Mouse (Mus musculus) midbrain, embryonic 13.5 days (tissue): Measurements from ENCODE around the gene Lilr4b. TPM values are rescaled to one million over a fixed set of nuclear protein-coding genes. Genes with fewer than 3 reads are reported as not detected.
"Not testable (repeated sequence)": the region's sequence is repeated elsewhere in the genome, so short reads cannot be mapped to it uniquely, and the experiment has no call there.

Experiments
- ATAC-seq: fragments of 200-750 bp; cut with Nextera tagmentation; 2 replicates; pipeline ENCODE4 v1.8.0; 2017; ENCODE audit warnings: mild to moderate bottlenecking, moderate TSS enrichment, moderate library complexity
- H3K27ac ChIP-seq: fragments of 300-500 bp; sonication (generic); 2 replicates; pipeline ENCODE4 v1.5.1; 2015; ENCODE audit warnings: inconsistent platforms, mild to moderate bottlenecking, moderate library complexity
- H3K27me3 ChIP-seq: fragments of 300-500 bp; sonication (generic); 2 replicates; pipeline ENCODE4 v1.6.1; 2015; ENCODE audit warnings: mild to moderate bottlenecking, inconsistent platforms
- H3K36me3 ChIP-seq: fragments of 300-500 bp; sonication (generic); 2 replicates; pipeline ENCODE4 v1.6.1; 2015; ENCODE audit warnings: mild to moderate bottlenecking, inconsistent platforms
- H3K4me1 ChIP-seq: fragments of 300-500 bp; sonication (generic); replicated peaks from 2 replicates; pipeline ENCODE4 v1.6.1; 2015; ENCODE audit warnings: inconsistent platforms
- H3K4me2 ChIP-seq: fragments of 300-500 bp; sonication (generic); replicated peaks from 2 replicates; pipeline ENCODE4 v1.6.1; 2015; ENCODE audit warnings: moderate library complexity, mild to moderate bottlenecking, inconsistent platforms
- H3K4me3 ChIP-seq: fragments of 300-500 bp; sonication (generic); replicated peaks from 2 replicates; pipeline ENCODE4 v1.5.1; 2015; ENCODE audit warnings: mild to moderate bottlenecking, inconsistent platforms
- H3K9ac ChIP-seq: fragments of 300-500 bp; sonication (generic); replicated peaks from 2 replicates; pipeline ENCODE4 v1.6.1; 2015; ENCODE audit warnings: mild to moderate bottlenecking, inconsistent platforms
- H3K9me3 ChIP-seq: fragments of 300-500 bp; sonication (generic); 2 replicates; pipeline ENCODE4 v1.6.1; 2016; ENCODE audit warnings: mild to moderate bottlenecking, inconsistent platforms
- WGBS: fragments of 180-500 bp; shearing (Covaris S2); methylation state at CpG from one replicate; pipeline ENCODE4 v1.1.7; 2015; 5-methylcytosine and 5-hydroxymethylcytosine counted together
- polyA plus RNA-seq: library from polyadenylated mRNA; unstranded; fragments of >200 nt; fragmentation: Nextera tagmentation; extraction: Ambion mirVana; gene quantifications from 2 replicates; pipeline ENCODE4 v1.2.1, GENCODE M21; 2015

Lilr4b gene
- polyA plus RNA-seq, result 0.06 and 0.27 TPM in 2 replicates

DNA sequence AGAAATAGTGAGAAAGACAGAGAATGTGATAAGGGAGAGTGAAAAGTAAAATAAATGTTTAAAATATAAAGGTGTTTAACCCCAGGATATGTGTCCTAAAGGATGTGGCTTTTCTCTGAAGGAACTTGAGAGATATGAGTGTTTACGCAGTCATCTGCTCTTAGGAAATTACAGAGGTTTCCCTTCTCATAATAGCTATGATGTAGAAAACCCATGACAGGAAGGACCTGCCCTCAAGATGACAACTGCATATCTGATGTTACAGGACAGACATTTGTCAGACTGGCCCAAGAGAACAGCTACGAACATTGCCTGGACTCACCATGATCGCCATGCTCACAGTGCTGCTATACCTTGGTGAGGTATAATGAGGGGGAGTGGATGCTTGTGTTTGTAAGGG, at the start of gene Lilr4b, which contains the start of gene Gm49339:
Gene Lilr4b, plus strand, starts transcription at position 236 of the 400 bp plus-strand sequence.
Gene Gm49339, plus strand, starts transcription at position 216 of the 400 bp plus-strand sequence.
- not testable (repeated sequence) for H3K9ac ChIP-seq, H3K27ac ChIP-seq, H3K4me1 ChIP-seq, H3K4me2 ChIP-seq, H3K9me3 ChIP-seq, H3K36me3 ChIP-seq, H3K27me3 ChIP-seq, ATAC-seq, H3K4me3 ChIP-seq
- 94% methylated on average over 1 of the region's 3 CpGs for WGBS

DNA sequence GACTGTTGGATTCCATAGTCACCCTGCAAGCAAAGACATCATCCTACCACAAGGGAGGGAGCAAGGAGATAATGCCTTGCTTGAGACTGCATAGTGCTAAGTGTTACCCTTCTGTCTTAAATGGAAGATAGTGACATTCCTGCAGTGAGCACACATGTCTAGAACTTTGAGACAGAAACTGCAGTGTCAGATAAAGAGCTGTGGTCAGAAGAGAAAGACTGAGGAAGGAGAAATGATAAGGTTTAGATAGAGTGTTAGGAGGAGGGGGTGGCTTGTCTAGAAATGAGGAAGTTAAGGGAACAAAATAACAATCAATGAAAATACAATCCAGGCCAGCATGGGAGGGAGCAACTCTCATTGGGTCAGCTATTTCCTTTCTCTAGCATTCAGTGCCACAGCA, 47.5 kb upstream of the Lilr4b start:
- H3K27me3 ChIP-seq, result no peaks in the 10 kb centered on the region
- no peak overlapping the region for H3K27ac ChIP-seq
- H3K4me1 ChIP-seq, result no peaks in the 10 kb centered on the region
- H3K9ac ChIP-seq, result no peak overlapping the region
- H3K36me3 ChIP-seq, result no peaks in the 10 kb centered on the region
- no peak overlapping the region for H3K4me2 ChIP-seq
- no peaks in the 10 kb centered on the region for H3K9me3 ChIP-seq
- no peak overlapping the region for H3K4me3 ChIP-seq
- no peak for ATAC-seq

DNA sequence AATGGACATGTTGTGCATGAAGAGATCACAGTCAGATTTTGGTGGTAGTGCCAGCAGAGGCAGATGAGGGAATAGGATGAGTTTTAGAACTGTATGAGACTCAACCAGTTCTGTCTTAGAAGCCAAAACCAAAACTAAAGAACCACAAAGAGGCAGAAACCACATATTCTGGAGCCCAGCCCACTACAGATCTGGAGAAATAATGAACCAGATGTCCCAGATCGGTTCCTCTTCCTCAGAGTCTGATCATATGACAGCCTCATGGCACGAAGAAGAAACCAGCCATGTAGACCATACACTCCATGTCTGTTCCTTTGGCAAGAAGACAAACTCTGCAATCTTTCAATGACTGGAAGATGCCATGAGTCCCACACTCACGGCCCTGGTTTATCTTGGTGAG, 44.7 kb upstream of the Lilr4b start:
- no peak overlapping the region for H3K27ac ChIP-seq
- no peaks in the 10 kb centered on the region for H3K36me3 ChIP-seq
- WGBS, result 82% methylated on average over 3 of the region's 3 CpGs
- ATAC-seq, result no peak
- H3K9me3 ChIP-seq, result peaks cover 3% of the 10 kb centered on the region; the same call in 1 of the 2 replicates
- H3K27me3 ChIP-seq, result no peaks in the 10 kb centered on the region
- no peak overlapping the region for H3K4me3 ChIP-seq
- no peak overlapping the region for H3K4me2 ChIP-seq
- no peaks in the 10 kb centered on the region for H3K4me1 ChIP-seq
- H3K9ac ChIP-seq, result no peak overlapping the region

GRCm38 (mm10) chr10:51451610-51452009, 28.8 kb upstream of the Lilr4b start:
- no peak overlapping the region for H3K27ac ChIP-seq
- H3K36me3 ChIP-seq, result no peaks in the 10 kb centered on the region
- no peak overlapping the region for H3K4me2 ChIP-seq
- no peak overlapping the region for H3K4me3 ChIP-seq
- H3K27me3 ChIP-seq, result no peaks in the 10 kb centered on the region
- H3K9me3 ChIP-seq, result no peaks in the 10 kb centered on the region
- H3K9ac ChIP-seq, result no peak overlapping the region
- no peak for ATAC-seq
- no peaks in the 10 kb centered on the region for H3K4me1 ChIP-seq
- WGBS, result 86% methylated on average over 4 of the region's 4 CpGs

DNA sequence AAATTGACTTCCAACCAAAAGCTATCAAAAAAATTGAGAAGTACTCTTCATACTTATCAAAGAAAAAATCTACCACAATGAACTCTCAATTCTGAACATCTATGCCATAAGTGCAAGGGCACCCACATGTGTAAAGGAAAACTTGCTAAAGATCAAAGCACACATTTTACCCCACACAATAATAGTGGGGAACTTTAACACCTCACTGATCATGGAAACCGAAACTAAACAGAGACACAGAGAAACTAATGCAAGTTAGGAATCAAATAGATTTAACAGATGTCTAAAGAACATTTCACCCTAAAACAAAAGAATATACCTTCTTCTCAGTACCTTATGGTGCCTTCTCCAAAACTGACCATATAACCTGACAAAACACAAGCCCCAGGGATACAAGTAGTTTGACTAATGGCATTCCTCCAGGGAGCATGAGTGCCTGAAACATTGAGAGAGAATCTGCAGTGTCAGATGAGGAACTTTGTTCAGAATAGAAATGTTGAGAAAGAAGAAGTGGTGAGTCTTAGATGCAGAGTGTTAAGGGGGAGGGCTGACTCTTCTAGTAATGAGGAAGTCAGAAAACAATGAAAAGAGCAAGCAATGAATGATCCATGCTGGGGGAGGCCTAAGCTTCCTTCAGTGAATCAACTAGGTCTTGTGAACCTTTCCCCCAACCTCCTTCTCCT, 26.7 kb upstream of the Lilr4b start:
- H3K27me3 ChIP-seq, result no peaks in the 10 kb centered on the region
- WGBS, result 64% methylated on average over 1 of the region's 1 CpGs
- no peaks in the 10 kb centered on the region for H3K36me3 ChIP-seq
- H3K9ac ChIP-seq, result no peak overlapping the region
- H3K9me3 ChIP-seq, result no peaks in the 10 kb centered on the region
- H3K4me1 ChIP-seq, result no peaks in the 10 kb centered on the region
- no peak overlapping the region for H3K27ac ChIP-seq
- H3K4me3 ChIP-seq, result no peak overlapping the region
- ATAC-seq, result no peak
- no peak overlapping the region for H3K4me2 ChIP-seq

GRCm38 (mm10) chr10:51454365-51454764, 26.1 kb upstream of the Lilr4b start:
- Histone ChIP-seq H3K4me1 (no peaks in the 10 kb centered on the region), H3K9me3 (no peaks in the 10 kb centered on the region), H3K4me3 (no peak overlapping the region), H3K9ac (no peak overlapping the region), H3K27me3 (no peaks in the 10 kb centered on the region), H3K27ac (no peak overlapping the region), H3K36me3 (no peaks in the 10 kb centered on the region), H3K4me2 (no peak overlapping the region)
- 79% methylated on average over 1 of the region's 1 CpGs for WGBS
- ATAC-seq, result no peak

GRCm38 (mm10) chr10:51455762-51456161, 24.7 kb upstream of the Lilr4b start:
- no peak overlapping the region for H3K27ac ChIP-seq
- no peak for ATAC-seq
- no peak overlapping the region for H3K9ac ChIP-seq
- no peaks in the 10 kb centered on the region for H3K9me3 ChIP-seq
- 91% methylated on average over 1 of the region's 1 CpGs for WGBS
- no peaks in the 10 kb centered on the region for H3K4me1 ChIP-seq
- no peaks in the 10 kb centered on the region for H3K27me3 ChIP-seq
- no peak overlapping the region for H3K4me3 ChIP-seq
- no peak overlapping the region for H3K4me2 ChIP-seq
- H3K36me3 ChIP-seq, result no peaks in the 10 kb centered on the region

- WGBS, result 78% methylated on average over 4 of the region's 4 CpGs
- no peak for ATAC-seq
- Histone ChIP-seq H3K4me3 (no peak overlapping the region), H3K9me3 (no peaks in the 10 kb centered on the region), H3K4me2 (no peak overlapping the region), H3K9ac (no peak overlapping the region), H3K27me3 (no peaks in the 10 kb centered on the region), H3K4me1 (no peaks in the 10 kb centered on the region), H3K27ac (no peak overlapping the region), H3K36me3 (no peaks in the 10 kb centered on the region)
Measured at GRCm38 (mm10) chr10:51456369-51456768, 24.1 kb upstream of the Lilr4b start.

- H3K36me3 ChIP-seq, H3K4me3 ChIP-seq, H3K9me3 ChIP-seq, H3K9ac ChIP-seq, H3K4me1 ChIP-seq, H3K27me3 ChIP-seq, ATAC-seq, H3K27ac ChIP-seq, H3K4me2 ChIP-seq: not testable (repeated sequence)
- 13% methylated on average over 4 of the region's 4 CpGs for WGBS
Measured at GRCm38 (mm10) chr10:51463800-51464199, 16.6 kb upstream of the Lilr4b start.

DNA sequence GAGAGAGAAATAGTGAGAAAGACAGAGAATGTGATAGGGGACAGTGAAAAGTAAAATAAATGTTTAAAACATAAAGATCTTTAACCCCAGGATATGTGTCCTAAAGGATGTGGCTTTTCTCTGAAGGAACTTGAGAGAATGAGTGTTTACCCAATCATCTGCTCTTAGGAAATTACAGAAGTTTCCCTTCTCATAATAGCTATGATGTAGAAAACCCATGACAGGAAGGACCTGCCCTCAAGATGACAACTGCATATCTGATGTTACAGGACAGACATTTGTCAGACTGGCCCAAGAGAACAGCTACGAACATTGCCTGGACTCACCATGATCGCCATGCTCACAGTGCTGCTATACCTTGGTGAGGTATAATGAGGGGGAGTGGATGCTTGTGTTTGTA, 10.3 kb downstream of the Lilr4b start, which contains the start of gene Lilrb4a:
Gene Lilrb4a, plus strand, starts transcription at position 266 of the 400 bp plus-strand sequence.
- WGBS, result no CpG with 5 or more reads among the region's 2 CpGs
- H3K36me3 ChIP-seq, H3K4me3 ChIP-seq, H3K27me3 ChIP-seq, H3K4me2 ChIP-seq, H3K9ac ChIP-seq, H3K27ac ChIP-seq, H3K4me1 ChIP-seq, H3K9me3 ChIP-seq, ATAC-seq: not testable (repeated sequence)

DNA sequence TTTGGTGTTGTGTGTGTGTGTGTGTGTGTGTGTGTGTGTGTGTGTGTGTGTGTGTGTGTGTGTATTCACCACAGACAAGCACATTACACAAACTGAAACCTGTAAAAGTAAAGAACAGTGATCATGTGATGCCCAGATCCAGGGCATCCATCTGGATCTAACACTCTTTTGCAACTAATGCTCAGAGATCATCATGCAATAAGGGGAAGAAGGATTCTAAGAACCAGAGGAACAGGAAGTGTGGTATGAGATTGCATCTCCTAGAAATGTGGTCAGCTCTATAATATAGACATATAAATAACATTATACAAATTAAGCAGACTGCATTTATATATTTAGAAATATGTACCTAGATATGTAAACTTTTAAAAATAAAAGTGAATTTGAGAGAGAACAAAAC, 39.6 kb downstream of the Lilr4b start:
- Histone ChIP-seq H3K4me3 (no peak overlapping the region), H3K4me1 (no peaks in the 10 kb centered on the region), H3K27me3 (no peaks in the 10 kb centered on the region), H3K27ac (no peak overlapping the region), H3K9me3 (no peaks in the 10 kb centered on the region), H3K9ac (no peak overlapping the region), H3K36me3 (no peaks in the 10 kb centered on the region), H3K4me2 (no peak overlapping the region)
- ATAC-seq, result no peak

GRCm38 (mm10) chr10:51521453-51521852, 41.0 kb downstream of the Lilr4b start:
- H3K36me3 ChIP-seq, result no peaks in the 10 kb centered on the region
- no peak for ATAC-seq
- no peak overlapping the region for H3K4me2 ChIP-seq
- no peak overlapping the region for H3K27ac ChIP-seq
- H3K4me3 ChIP-seq, result no peak overlapping the region
- no peaks in the 10 kb centered on the region for H3K27me3 ChIP-seq
- no peaks in the 10 kb centered on the region for H3K9me3 ChIP-seq
- H3K4me1 ChIP-seq, result no peaks in the 10 kb centered on the region
- no peak overlapping the region for H3K9ac ChIP-seq

DNA sequence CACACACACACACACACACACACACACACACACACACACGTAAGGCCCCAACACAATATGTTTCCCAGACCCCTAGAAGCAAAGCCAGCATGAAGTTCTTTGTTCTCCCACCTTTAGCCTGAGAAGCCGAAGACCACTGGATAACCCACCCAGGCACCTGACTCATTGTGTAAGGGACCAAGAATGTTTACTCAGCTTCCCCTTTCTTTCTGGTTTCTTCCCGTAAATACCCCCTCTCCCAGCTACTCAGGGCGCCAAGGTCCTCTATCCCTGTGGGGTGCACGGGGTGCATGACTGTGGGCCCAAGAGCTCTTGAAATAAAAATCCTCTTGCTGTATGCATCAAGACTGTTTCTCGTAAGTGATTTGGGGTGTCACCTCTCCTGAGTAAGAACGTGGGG, 45.7 kb downstream of the Lilr4b start:
- Histone ChIP-seq H3K27me3 (no peaks in the 10 kb centered on the region), H3K36me3 (no peaks in the 10 kb centered on the region), H3K4me3 (no peak overlapping the region), H3K9ac (no peak overlapping the region), H3K4me1 (no peaks in the 10 kb centered on the region), H3K9me3 (no peaks in the 10 kb centered on the region), H3K4me2 (no peak overlapping the region), H3K27ac (no peak overlapping the region)
- WGBS, result 65% methylated on average over 7 of the region's 7 CpGs
- no peak for ATAC-seq
